In genomic region chr3:88460983-88461696, GRCm38 (mm10) we compare ENCODE assay signal across 8 mouse cellular contexts. TPM values are rescaled to one million over a fixed set of nuclear protein-coding genes. Genes with fewer than 3 reads are reported as not detected.
DNase-seq lines count a peak whose midpoint lies in the region; ATAC-seq and TF ChIP-seq lines count a peak whose summit lies in the region.

Gene Sema4a (minus strand): TSS chr3:88461182.

- intact Hi-C loops in heart, postnatal 10 days (cut with DNase I): no loop called here

- no peak for DNase-seq in heart, postnatal 0 days (ENCODE audit: low spot score)
- DNase-seq in heart, postnatal 10 days: no peak
- peak; percentile 53 for DNase-seq in NIH3T3 (ENCODE audit: low read depth)
- no peak for DNase-seq in gonadal fat pad, adult 2 months (ENCODE audit: low read depth)
- no peak for DNase-seq in limb, embryonic 14.5 days (ENCODE audit: low spot score)
- DNase-seq in retina, embryonic 14.5 days (ENCODE audit: low spot score): peak; percentile 67
- DNase-seq in heart, adult 9 months (ENCODE audit: low spot score in 2 of 2): no peak
- no peak for DNase-seq in kidney, postnatal 14 days

- 0 out of 2 replicates have a peak, but pooled peaks have one; percentile 5 for ATAC-seq in heart, postnatal 0 days (ENCODE audit: insufficient read depth, low read depth)
- no peak for ATAC-seq in limb, embryonic 14.5 days (ENCODE audit: low FRiP score, low read depth)

- no peaks in the 10 kb centered on the region for H3K4me1 ChIP-seq in heart, postnatal 0 days (ENCODE audit: control insufficient read depth, insufficient read depth)
- H3K4me1 ChIP-seq in limb, embryonic 14.5 days (ENCODE audit: control insufficient read depth, insufficient read depth, low read length): 0 out of 2 replicates have a peak, but pooled peaks cover 6% of the 10 kb centered on the region

- no peak for TF ChIP-seq POLR2A in limb, embryonic 14.5 days (IDR thresholded peaks at IDR 0.05; ENCODE audit: borderline replicate concordance, extremely low read depth, insufficient read depth, insufficient read length)

- WGBS in heart, postnatal 0 days: 34% methylated on average over 12 of the region's 12 CpGs
- WGBS in limb, embryonic 14.5 days: 33% methylated on average over 12 of the region's 12 CpGs

- no peaks in the 10 kb centered on the region for H3K9me3 ChIP-seq in heart, postnatal 0 days (replicated peaks; ENCODE audit: control insufficient read depth, low read length)
- H3K9me3 ChIP-seq in limb, embryonic 14.5 days (ENCODE audit: control insufficient read depth, low read length): no peaks in the 10 kb centered on the region

- H3K9ac ChIP-seq in heart, postnatal 0 days (replicated peaks; ENCODE audit: low read depth, low read length): no peak within 1 kb of the TSS
- peak within 1 kb of the TSS; percentile 1; the same call in 1 of the 2 replicates for H3K9ac ChIP-seq in limb, embryonic 14.5 days (ENCODE audit: low read depth, low read length, severe bottlenecking)

- no peaks in the 10 kb centered on the region for H3K36me3 ChIP-seq in heart, postnatal 0 days (replicated peaks; ENCODE audit: control insufficient read depth, insufficient read depth, low read length)
- no peaks in the 10 kb centered on the region for H3K36me3 ChIP-seq in limb, embryonic 14.5 days (ENCODE audit: control insufficient read depth, insufficient read depth, low read length)

- peaks cover 15% of the 10 kb centered on the region; the same call in 1 of the 2 replicates for H3K27me3 ChIP-seq in heart, postnatal 0 days (ENCODE audit: control insufficient read depth, insufficient read depth, low read length)
- no peaks in the 10 kb centered on the region for H3K27me3 ChIP-seq in limb, embryonic 14.5 days (ENCODE audit: control insufficient read depth, insufficient read depth, low read length)

- no peak within 1 kb of the TSS for H3K4me3 ChIP-seq in heart, postnatal 0 days (ENCODE audit: low read depth, low read length)
- no peak within 1 kb of the TSS for H3K4me3 ChIP-seq in limb, embryonic 14.5 days (replicated peaks; ENCODE audit: low read length)

- no peak within 1 kb of the TSS for H3K27ac ChIP-seq in heart, postnatal 0 days (ENCODE audit: low read depth)
- H3K27ac ChIP-seq in limb, embryonic 14.5 days (replicated peaks; ENCODE audit: low read depth, low read length): no peak within 1 kb of the TSS

- TF ChIP-seq CTCF in heart, postnatal 0 days (IDR thresholded peaks at IDR 0.05; ENCODE audit: low read depth): no peak

- no peak within 1 kb of the TSS for H3K4me2 ChIP-seq in heart, postnatal 0 days (ENCODE audit: low read depth, low read length)
- 0 out of 2 replicates have a peak within 1 kb of the TSS, but pooled peaks have one; percentile 5 for H3K4me2 ChIP-seq in limb, embryonic 14.5 days (replicated peaks; ENCODE audit: low read depth, low read length, severe bottlenecking)

- no peak for TF ChIP-seq EP300 in heart, postnatal 0 days (IDR thresholded peaks at IDR 0.05; ENCODE audit: low read depth)

RNA-seq across cellular contexts. Expression of gene Sema4a, which starts in this region (rescaled TPM):
- 2.0 and 2.1 TPM in 2 replicates for total RNA-seq in heart, postnatal 0 days (2014; rRNA removed; ENCODE audit: low replicate concordance)
- 0.93 and 1.0 TPM in 2 replicates for polyA plus RNA-seq in heart, postnatal 0 days (2015; fragmentation: Nextera tagmentation; extraction: Ambion mirVana)
- 1 to 10 TPM; 1.8 to 1.9 TPM for total RNA-seq in heart, postnatal 10 days (2021)
- 100 and 129 TPM in 2 replicates for polyA plus RNA-seq in gonadal fat pad, adult 2 months (2012; rRNA removed)
- polyA plus RNA-seq in limb, embryonic 14.5 days (2012; rRNA removed): 13.5 and 16.0 TPM in 2 replicates
- polyA plus RNA-seq in limb, embryonic 14.5 days (2014; fragmentation: Nextera tagmentation; extraction: Ambion mirVana): 12.9 and 14.4 TPM in 2 replicates

Comparison
In these comparisons a context has a peak if more than half of its experiments do, and no peak if none do; other contexts are left out.
1. DNase-seq: peak in NIH3T3 (single experiment) and retina, embryonic 14.5 days (single experiment); none in heart, postnatal 0 days (single experiment), heart, postnatal 10 days (0 of 2), gonadal fat pad, adult 2 months (single experiment), limb, embryonic 14.5 days (single experiment), heart, adult 9 months (0 of 2) and kidney, postnatal 14 days (single experiment).